Comparison of ENCODE assay signal across 9 mouse cellular contexts in the genomic region with DNA sequence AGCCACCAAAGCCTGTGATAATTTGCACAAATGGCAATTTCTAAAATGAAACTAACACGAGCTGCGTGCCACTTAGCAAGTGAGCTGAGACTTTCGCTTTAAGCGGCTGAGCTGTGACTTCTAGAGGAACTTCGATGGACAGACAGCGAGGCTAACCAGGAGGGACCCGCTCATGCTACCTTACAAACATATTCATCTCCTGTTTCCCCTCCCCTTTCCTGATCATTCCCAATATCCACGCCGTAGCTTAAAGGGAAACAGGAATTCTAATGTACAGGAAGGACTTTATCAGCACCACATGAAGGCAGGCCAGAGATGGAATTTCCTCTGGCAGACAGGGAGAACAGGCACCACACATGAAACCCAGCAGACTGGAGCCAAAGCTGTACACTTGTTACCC. TPM values are rescaled to one million over a fixed set of nuclear protein-coding genes. Genes with fewer than 3 reads are reported as not detected.
DNase-seq lines count a peak whose midpoint lies in the region; ATAC-seq lines count a peak whose summit lies in the region.
"Had no signal": no experiment of that assay in that cellular context is flagged by ENCODE, and none has a peak within 500 bp of the region (broad histone marks: within the 10 kb centered on the region; RNA-seq: fewer than 3 reads in every experiment).

No protein-coding gene starts in this region.

- intact Hi-C loops in heart, postnatal 10 days (cut with DNase I), result loop anchor here (2.0 kb wide), 1 partner anchor 15 kb away; the partner anchor contains the start of gene Meis2

- H3K4me2 ChIP-seq in kidney, embryonic 15.5 days, result peak overlapping the region; percentile 21; the same call in 1 of the 2 replicates
- H3K4me2 ChIP-seq in embryonic facial prominence, embryonic 14.5 days (ENCODE audit: low read depth, low read length), result peak overlapping the region; percentile 34; the same call in 1 of the 2 replicates
- peak overlapping the region; percentile 29 for H3K4me2 ChIP-seq in midbrain, embryonic 14.5 days (ENCODE audit: low read length)

- 69% methylated on average over 9 of the region's 9 CpGs for WGBS in kidney, embryonic 15.5 days
- WGBS in embryonic facial prominence, embryonic 14.5 days, result 64% methylated on average over 9 of the region's 9 CpGs
- 82% methylated on average over 9 of the region's 9 CpGs for WGBS in midbrain, embryonic 14.5 days

- H3K36me3 ChIP-seq in kidney, embryonic 15.5 days, result peaks cover 25% of the 10 kb centered on the region
- H3K36me3 ChIP-seq in embryonic facial prominence, embryonic 14.5 days (ENCODE audit: control insufficient read depth, insufficient read depth, low read length), result 0 out of 2 replicates have a peak, but pooled peaks cover 5% of the 10 kb centered on the region
- H3K36me3 ChIP-seq in midbrain, embryonic 14.5 days (ENCODE audit: control insufficient read depth, insufficient read depth, low read length), result 0 out of 2 replicates have a peak, but pooled peaks cover 7% of the 10 kb centered on the region

- no peak overlapping the region for H3K4me3 ChIP-seq in kidney, embryonic 15.5 days (replicated peaks)
- H3K4me3 ChIP-seq in embryonic facial prominence, embryonic 14.5 days (ENCODE audit: low read depth, low read length), result no peak overlapping the region
- H3K4me3 ChIP-seq in midbrain, embryonic 14.5 days (replicated peaks; ENCODE audit: low read depth, low read length), result no peak overlapping the region

- no peak overlapping the region for H3K9ac ChIP-seq in kidney, embryonic 15.5 days
- H3K9ac ChIP-seq in embryonic facial prominence, embryonic 14.5 days (ENCODE audit: low read depth, low read length), result no peak overlapping the region
- H3K9ac ChIP-seq in midbrain, embryonic 14.5 days (replicated peaks; ENCODE audit: low read length), result no peak overlapping the region

- no peak for ATAC-seq in kidney, embryonic 15.5 days (replicated peaks; ENCODE audit: low FRiP score)
- no peak for ATAC-seq in embryonic facial prominence, embryonic 14.5 days (ENCODE audit: low read depth)
- no peak for ATAC-seq in midbrain, embryonic 14.5 days (ENCODE audit: low FRiP score, low TSS enrichment)

- no peaks in the 10 kb centered on the region for H3K27me3 ChIP-seq in kidney, embryonic 15.5 days
- no peaks in the 10 kb centered on the region for H3K27me3 ChIP-seq in embryonic facial prominence, embryonic 14.5 days (replicated peaks; ENCODE audit: control insufficient read depth, insufficient read depth, low read length)
- no peaks in the 10 kb centered on the region for H3K27me3 ChIP-seq in midbrain, embryonic 14.5 days (ENCODE audit: control insufficient read depth, insufficient read depth, low read length)

- H3K9me3 ChIP-seq in kidney, embryonic 15.5 days (replicated peaks), result no peaks in the 10 kb centered on the region
- no peaks in the 10 kb centered on the region for H3K9me3 ChIP-seq in embryonic facial prominence, embryonic 14.5 days (ENCODE audit: control insufficient read depth, low read length)
- H3K9me3 ChIP-seq in midbrain, embryonic 14.5 days (ENCODE audit: control insufficient read depth, low read length), result no peaks in the 10 kb centered on the region

- peaks cover 54% of the 10 kb centered on the region for H3K4me1 ChIP-seq in kidney, embryonic 15.5 days
- peaks cover 20% of the 10 kb centered on the region for H3K4me1 ChIP-seq in embryonic facial prominence, embryonic 14.5 days (ENCODE audit: control insufficient read depth, insufficient read depth, low read length)
- peaks cover 33% of the 10 kb centered on the region for H3K4me1 ChIP-seq in midbrain, embryonic 14.5 days (ENCODE audit: control insufficient read depth, insufficient read depth, low read length)

- DNase-seq in kidney, adult 9 months, result no peak
- DNase-seq in embryonic facial prominence, embryonic 14.5 days (ENCODE audit: low spot score), result no peak
- DNase-seq in heart, postnatal 10 days, result peak; percentile 52 to 59
- no peak for DNase-seq in midbrain, embryonic 14.5 days
- DNase-seq in left cerebral cortex, adult 11 months (ENCODE audit: low spot score), result no peak
- DNase-seq in right cerebral cortex, postnatal 36 days (ENCODE audit: low spot score in 2 of 2), result no peak
- no peak for DNase-seq in spleen, postnatal 10 days (ENCODE audit: low spot score in 2 of 2)
- DNase-seq: right cerebral cortex, postnatal 4 days had no signal

- peak overlapping the region; percentile 29 for H3K27ac ChIP-seq in kidney, embryonic 15.5 days
- 0 out of 2 replicates have a peak overlapping the region, but pooled peaks have one; percentile 15 for H3K27ac ChIP-seq in embryonic facial prominence, embryonic 14.5 days (replicated peaks; ENCODE audit: low read depth, low read length)
- H3K27ac ChIP-seq in midbrain, embryonic 14.5 days (replicated peaks; ENCODE audit: low read depth, low read length), result no peak overlapping the region

RNA-seq across cellular contexts. Expression of gene Meis2, which starts 15.9 kb away (rescaled TPM):
- polyA plus RNA-seq in kidney, embryonic 15.5 days (2015; fragmentation: Nextera tagmentation; extraction: Ambion mirVana), result 85.5 and 94.3 TPM in 2 replicates
- polyA plus RNA-seq in embryonic facial prominence, embryonic 14.5 days (2014; fragmentation: Nextera tagmentation; extraction: Ambion mirVana), result 30.4 and 40.4 TPM in 2 replicates
- total RNA-seq in heart, postnatal 10 days (2021), result 10 to 100 TPM; 22.4 to 27.5 TPM
- 83.1 and 84.9 TPM in 2 replicates for polyA plus RNA-seq in midbrain, embryonic 14.5 days (2014; fragmentation: Nextera tagmentation; extraction: Ambion mirVana)

Comparison
In these comparisons a context has a peak if more than half of its experiments do, and no peak if none do; other contexts are left out.
1. DNase-seq: peak in heart, postnatal 10 days (2 of 2); none in kidney, adult 9 months (single experiment), embryonic facial prominence, embryonic 14.5 days (single experiment), midbrain, embryonic 14.5 days (single experiment), left cerebral cortex, adult 11 months (single experiment), right cerebral cortex, postnatal 36 days (0 of 2) and spleen, postnatal 10 days (0 of 2).
2. Peak in every context shown above with its lines, with median percentiles within 50 percentile points of each other: H3K4me2 ChIP-seq.